Mouse (Mus musculus) spleen, postnatal 10 days (tissue): Measurements from ENCODE around the gene St7.
"Not testable (repeated sequence)": the region's sequence is repeated elsewhere in the genome, so short reads cannot be mapped to it uniquely, and the experiment has no call there.

Experiments used
- DNase-seq, 2 experiments: peaks; one replicate each; pipeline ENCODE4 v3.0.0; 2021 to 2022; ENCODE audit warnings: low spot score in 2 of 2

St7 gene

GRCm38 (mm10) chr6:17692647-17693046 lies at the start of gene St7:
Gene St7 (plus strand): TSS chr6:17692933.
- DNase-seq: no peak

DNA sequence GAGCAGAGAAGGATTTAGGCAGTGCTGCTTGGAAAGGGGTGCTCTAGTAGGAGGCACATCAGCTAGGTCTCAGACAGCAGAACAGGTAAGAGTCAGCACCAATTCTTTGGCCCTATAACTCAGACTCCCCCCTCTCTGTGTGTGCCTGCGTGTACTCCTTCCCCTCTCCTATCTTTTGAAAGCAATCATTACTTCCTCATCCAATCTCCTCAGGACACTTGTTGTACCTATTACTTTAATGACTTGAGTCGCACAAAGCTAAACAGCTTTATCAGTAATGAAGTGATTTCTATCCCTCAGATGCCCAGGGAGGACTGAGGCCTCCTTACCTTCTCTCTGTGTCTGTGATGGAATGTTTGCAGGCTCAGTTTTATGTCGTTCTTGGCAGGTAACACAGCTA lies 46.6 kb upstream of the St7 start:
- DNase-seq: no peak

DNA sequence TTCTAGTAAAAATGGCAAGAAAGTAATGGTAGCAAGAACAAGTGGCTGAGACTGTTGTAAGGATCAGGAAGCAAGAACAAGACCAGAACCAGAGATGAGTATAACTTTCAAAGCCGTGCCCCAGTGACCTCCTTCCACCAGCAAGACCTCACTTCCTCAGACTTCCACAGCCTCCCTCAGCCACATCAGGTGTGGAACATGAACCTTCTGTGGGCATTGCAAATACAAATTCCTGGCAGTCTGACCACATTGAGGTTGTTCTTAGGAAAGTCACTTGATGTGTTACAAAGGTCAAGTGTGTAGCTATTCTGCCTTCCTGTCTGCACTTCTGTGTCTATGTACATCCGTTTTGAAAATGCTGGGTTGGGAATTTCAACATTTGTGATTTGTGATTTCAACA lies 40.6 kb upstream of the St7 start:
- no peak for DNase-seq

- no peak for DNase-seq
Observed at GRCm38 (mm10) chr6:17655080-17655479, 37.7 kb upstream of the St7 start.

GRCm38 (mm10) chr6:17657308-17657707 lies 35.4 kb upstream of the St7 start:
- DNase-seq: no peak

DNA sequence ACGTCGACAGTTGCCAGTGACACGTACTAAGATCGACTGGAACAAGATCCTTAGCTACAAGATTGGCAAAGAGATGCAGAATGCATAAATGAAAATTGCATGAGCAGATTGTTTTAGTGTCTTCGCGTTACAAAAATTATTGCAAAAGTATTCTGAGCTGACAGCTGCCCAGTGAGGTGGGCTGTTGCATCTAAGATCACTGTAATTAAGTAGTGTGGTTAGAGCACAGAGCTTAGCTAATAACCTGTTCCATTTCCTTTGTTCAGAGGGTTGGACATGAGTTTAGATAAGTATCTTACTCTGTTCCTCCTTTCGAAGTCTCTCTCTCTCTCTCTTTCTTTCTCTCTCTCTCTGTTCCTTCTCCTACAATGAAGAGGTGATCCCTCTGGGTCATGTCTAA lies 27.4 kb upstream of the St7 start:
- no peak for DNase-seq

- DNase-seq: no peak
Observed at GRCm38 (mm10) chr6:17666024-17666423, 26.7 kb upstream of the St7 start.

DNA sequence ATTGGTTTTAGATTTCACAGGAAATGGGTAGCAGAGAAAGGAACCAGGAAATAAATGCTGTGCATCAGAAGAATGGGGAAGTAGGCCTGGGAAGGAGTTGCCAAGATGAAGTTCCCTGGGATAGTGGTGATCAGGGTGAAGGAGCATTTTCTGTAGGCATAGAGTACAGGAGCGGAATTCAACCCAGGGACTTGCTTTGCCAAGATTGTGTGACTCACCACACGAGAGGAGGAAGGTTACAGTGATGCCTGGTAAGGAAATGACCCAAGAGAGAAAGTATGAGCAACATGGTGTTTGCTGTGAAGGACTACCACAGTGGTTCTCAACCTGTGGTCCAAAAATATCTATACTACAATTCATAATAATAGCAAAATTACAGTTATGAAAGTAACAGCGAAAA lies 24.9 kb upstream of the St7 start:
- DNase-seq: no peak

DNA sequence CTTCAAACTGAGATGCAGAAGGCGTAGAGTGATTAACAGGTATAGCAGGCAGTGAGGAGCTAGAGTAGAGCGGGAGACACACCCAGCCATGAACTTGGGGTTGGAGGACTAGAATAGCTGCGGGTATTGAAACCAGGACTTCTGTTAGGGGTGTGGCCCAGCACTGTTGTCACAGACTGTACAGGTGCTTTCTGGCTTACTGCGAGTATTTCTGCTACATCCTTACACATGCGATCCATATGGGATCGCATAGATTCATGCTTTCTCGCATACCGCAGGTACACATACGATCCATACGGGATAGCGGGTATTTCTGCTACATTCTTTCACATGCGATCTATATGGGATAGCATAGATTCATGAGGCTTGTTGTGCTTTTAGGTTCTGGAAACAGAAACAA lies 24.4 kb upstream of the St7 start:
- DNase-seq: no peak

DNA sequence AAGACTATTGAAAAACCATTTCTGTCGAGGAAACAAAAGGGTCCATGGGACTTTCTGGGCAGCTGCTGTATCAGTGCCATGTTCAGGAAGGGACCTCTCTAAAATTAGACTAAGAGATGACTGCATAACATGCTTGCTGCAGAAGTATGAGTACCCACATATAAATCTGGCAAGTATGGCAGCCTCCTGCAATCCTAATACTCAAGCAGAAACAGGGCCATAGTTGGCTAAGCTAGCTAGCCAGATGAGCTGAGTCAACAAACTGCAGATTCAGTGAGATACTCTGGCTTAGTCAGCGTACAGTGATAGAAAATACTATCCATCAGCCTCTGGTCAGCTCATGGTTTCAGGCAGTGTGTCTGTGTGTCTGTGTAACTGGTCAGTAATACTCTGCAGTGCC lies 22.9 kb upstream of the St7 start:
- DNase-seq: no peak

- peak; percentile 65 to 85 for DNase-seq
Observed at GRCm38 (mm10) chr6:17675019-17675756, 17.5 kb upstream of the St7 start.

GRCm38 (mm10) chr6:17677008-17677407 lies 15.7 kb upstream of the St7 start:
- no peak for DNase-seq

DNA sequence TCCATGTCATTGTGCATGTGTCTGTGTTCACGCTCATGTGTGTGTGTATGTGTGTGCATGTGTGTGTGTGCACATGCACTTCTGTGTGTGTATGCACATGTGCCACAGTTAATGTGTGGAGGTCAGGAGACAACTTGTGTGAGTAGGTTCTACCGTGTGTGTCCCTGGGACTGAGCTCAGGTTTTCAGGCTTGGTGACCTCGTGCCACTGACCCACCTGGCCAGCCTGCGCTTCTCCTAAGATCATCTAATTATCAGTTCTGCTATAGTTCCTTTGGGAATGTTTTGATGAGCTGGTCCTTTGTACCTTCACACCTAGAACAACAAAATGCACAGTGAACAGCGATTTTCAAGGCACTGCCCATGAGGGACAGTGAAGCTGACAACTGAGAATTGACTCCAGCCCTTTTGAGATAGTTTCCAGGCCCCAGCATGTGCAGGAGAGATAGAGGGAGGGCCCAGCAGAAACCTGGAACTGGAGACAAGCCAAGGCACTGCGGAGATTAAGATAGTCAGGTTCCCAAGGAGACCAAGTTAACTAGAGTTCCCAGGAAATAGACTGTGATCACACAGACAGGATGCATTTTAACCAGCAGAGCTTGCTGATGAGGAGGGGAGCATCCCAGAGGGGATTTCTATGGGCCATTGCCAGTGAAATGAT lies 12.3 kb upstream of the St7 start:
- DNase-seq: peak; percentile 54 to 86

DNA sequence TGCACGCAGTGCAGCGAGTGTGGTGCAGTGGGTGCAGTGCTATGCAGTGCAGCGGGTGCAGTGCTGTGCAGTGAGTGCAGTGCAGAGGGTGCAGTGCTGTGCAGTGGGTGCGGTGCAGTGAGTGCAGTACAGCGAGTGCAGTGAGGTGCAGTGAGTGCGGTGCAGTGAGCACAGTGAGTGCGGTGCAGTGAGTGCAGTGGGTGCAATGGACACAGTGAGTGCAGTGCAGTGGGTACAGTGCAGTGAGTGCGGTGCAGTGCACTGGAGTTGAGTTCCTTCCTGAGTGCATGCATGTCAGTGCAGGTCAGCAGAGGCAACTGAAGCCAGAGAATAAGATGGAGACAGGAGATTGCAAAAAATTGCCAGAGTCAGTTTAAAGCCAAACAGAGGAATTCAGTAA lies 10.9 kb upstream of the St7 start:
- DNase-seq: no peak

DNA sequence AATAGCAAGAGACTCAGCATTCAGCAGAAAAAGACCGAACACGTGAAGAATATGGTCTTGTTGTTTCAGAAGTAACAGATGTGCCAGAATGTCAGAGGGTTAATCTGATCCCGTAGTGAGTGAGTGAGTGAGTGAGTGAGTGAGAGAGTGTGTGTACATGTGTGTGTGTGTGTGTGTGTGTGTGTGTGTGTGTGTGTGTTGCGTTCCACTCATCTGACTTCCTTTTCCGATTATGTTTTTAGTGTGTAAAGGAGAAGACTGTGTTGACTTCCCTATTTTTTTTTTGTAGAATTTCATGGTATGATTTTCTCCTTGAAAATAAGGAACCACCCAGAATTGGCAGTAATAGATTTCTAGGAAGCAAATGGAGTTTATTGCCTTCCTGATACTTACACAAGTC lies 4.1 kb upstream of the St7 start:
- no peak for DNase-seq

- peak; percentile 77 to 82 for DNase-seq
Observed at GRCm38 (mm10) chr6:17693726-17694549, 1.2 kb downstream of the St7 start.

DNA sequence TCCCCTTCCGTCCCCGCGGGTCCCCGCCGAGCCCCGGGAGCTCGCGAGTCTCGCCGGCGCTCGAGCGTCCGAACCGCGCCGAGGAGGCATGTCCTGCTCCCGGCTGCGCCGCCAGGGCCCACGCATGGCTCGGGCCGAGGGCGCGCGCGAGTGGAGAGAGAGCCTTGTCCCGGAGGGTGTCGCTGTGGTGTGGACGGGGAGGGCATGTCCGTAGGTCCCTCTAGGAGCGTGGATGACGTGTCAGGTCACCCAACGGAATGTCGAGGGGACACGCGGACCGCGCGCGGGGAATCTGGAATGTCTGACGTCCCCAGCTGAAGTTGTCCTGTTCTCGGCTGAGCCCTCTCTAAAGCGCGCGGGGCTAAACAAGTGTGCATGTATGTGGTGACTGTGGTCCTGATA lies 1.8 kb downstream of the St7 start:
- peak; percentile 81 to 83 for DNase-seq

GRCm38 (mm10) chr6:17696321-17696734 lies 3.6 kb downstream of the St7 start:
- peak; percentile 38 to 79 for DNase-seq

DNA sequence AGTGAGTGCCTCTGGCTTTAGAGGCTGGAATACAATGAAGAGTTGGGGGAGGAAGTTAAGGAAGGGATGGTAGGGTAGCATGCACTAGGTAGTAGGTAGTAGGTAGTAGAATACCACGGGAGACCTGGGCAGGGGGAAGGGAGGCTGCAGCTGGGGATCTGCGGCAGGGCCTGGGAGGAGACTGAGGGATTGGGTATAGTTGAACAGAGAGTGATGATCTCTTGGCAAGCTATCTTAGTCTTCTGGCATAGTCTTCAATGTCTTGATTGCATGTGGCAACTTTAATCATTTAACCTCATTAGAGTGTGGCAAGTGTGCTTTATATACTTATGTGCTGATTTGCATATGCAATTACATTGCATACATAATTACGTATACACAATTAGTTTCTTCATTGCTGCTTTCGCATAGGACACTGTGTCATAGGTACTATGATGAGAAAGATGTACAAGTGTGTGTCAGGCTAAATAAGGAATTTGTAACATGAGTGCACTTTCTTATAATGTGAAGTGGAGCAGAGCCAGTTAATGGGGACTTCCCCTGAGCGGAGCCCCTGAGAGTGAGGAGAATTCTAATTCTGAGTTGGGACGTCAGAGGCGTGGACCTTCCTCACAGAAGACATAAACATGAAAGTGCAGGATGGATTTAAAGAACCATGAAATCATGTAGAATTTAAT lies 8.3 kb downstream of the St7 start:
- no peak for DNase-seq

DNA sequence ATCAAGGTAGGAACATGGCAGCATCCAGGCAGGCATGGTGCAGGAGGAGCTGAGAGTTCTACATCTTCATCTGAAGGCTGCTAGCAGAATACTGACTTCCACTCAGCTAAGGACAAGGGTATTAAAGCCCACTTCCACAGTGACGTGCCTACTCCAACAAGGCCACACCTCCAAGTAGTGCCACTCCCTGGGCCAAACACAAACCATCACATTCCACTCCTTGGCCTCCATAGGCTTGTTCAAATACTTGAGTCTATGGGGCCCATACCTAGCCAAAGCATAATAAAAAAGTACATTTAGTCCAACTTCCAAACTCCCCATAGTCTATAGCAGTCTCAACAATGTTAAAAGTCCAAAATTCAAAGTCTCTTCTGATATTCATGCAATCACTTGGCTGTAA lies 11.3 kb downstream of the St7 start:
- DNase-seq: not testable (repeated sequence)

- DNase-seq: no peak
Observed at GRCm38 (mm10) chr6:17705973-17706372, 13.2 kb downstream of the St7 start.

GRCm38 (mm10) chr6:17718978-17719377 lies 26.2 kb downstream of the St7 start:
- no peak for DNase-seq
